Mouse (Mus musculus) liver, embryonic 13.5 days (tissue): ENCODE data around the gene Apoh. TPM values are rescaled to one million over a fixed set of nuclear protein-coding genes. Genes with fewer than 3 reads are reported as not detected.

ENCODE experiments used
- ATAC-seq: fragments of 200-750 bp; cut with Nextera tagmentation; 2 replicates; pipeline ENCODE4 v1.8.0; 2017; ENCODE audit warnings: low read depth, mild to moderate bottlenecking, moderate number of reproducible peaks, moderate library complexity
- DNase-seq: peaks from one replicate; pipeline ENCODE4 v3.0.0; 2022
- H3K27ac ChIP-seq: fragments of 300-500 bp; sonication (generic); 2 replicates; pipeline ENCODE4 v1.5.1; 2015; ENCODE audit warnings: moderate library complexity, mild to moderate bottlenecking, inconsistent platforms
- H3K27me3 ChIP-seq: fragments of 300-500 bp; sonication (generic); 2 replicates; pipeline ENCODE4 v1.6.1; 2015; ENCODE audit warnings: mild to moderate bottlenecking, inconsistent platforms
- H3K36me3 ChIP-seq: fragments of 300-500 bp; sonication (generic); 2 replicates; pipeline ENCODE4 v1.6.1; 2015; ENCODE audit warnings: mild to moderate bottlenecking, inconsistent platforms
- H3K4me1 ChIP-seq: fragments of 300-500 bp; sonication (generic); replicated peaks from 2 replicates; pipeline ENCODE4 v1.6.1; 2015; ENCODE audit warnings: inconsistent platforms
- H3K4me2 ChIP-seq: fragments of 300-500 bp; sonication (generic); 2 replicates; pipeline ENCODE4 v1.6.1; 2015; ENCODE audit warnings: inconsistent platforms, mild to moderate bottlenecking, moderate library complexity
- H3K4me3 ChIP-seq: fragments of 300-500 bp; sonication (generic); replicated peaks from 2 replicates; pipeline ENCODE4 v1.5.1; 2015; ENCODE audit warnings: mild to moderate bottlenecking, inconsistent platforms
- H3K9ac ChIP-seq: fragments of 300-500 bp; sonication (generic); 2 replicates; pipeline ENCODE4 v1.6.1; 2015; ENCODE audit warnings: mild to moderate bottlenecking, inconsistent platforms
- H3K9me3 ChIP-seq: fragments of 300-500 bp; sonication (generic); replicated peaks from 2 replicates; pipeline ENCODE4 v1.6.1; 2016; ENCODE audit warnings: inconsistent platforms
- WGBS: fragments of 180-500 bp; shearing (Covaris S2); methylation state at CpG from one replicate; pipeline ENCODE4 v1.1.7; 2015; ENCODE audit not compliant: insufficient replicate concordance; 5-methylcytosine and 5-hydroxymethylcytosine counted together
- polyA plus RNA-seq: library from polyadenylated mRNA; unstranded; fragments of >200 nt; fragmentation: Nextera tagmentation; extraction: Ambion mirVana; gene quantifications from 2 replicates; pipeline ENCODE4 v1.2.1, GENCODE M21; 2015

The Apoh gene
- polyA plus RNA-seq, 1 experiment from 2014 or later, result 128 TPM

- Histone ChIP-seq H3K4me2 (no peak overlapping the region), H3K4me3 (no peak overlapping the region), H3K9me3 (no peaks in the 10 kb centered on the region), H3K9ac (no peak overlapping the region), H3K27me3 (no peaks in the 10 kb centered on the region), H3K27ac (no peak overlapping the region), H3K36me3 (no peaks in the 10 kb centered on the region), H3K4me1 (peaks cover 11% of the 10 kb centered on the region)
- WGBS, result 51% methylated on average over 4 of the region's 4 CpGs
- ATAC-seq, result no peak
- no peak for DNase-seq
Observed at GRCm38 (mm10) chr11:108356020-108356419, 12.9 kb downstream of the Apoh start.

GRCm38 (mm10) chr11:108358911-108359310 lies 15.8 kb downstream of the Apoh start:
- Histone ChIP-seq H3K9ac (no peak overlapping the region), H3K27ac (no peak overlapping the region), H3K4me3 (no peak overlapping the region), H3K9me3 (no peaks in the 10 kb centered on the region), H3K4me2 (no peak overlapping the region), H3K4me1 (peaks cover 11% of the 10 kb centered on the region), H3K27me3 (no peaks in the 10 kb centered on the region), H3K36me3 (no peaks in the 10 kb centered on the region)
- DNase-seq, result no peak
- WGBS, result 70% methylated on average over 6 of the region's 6 CpGs
- ATAC-seq, result no peak

- no peak for DNase-seq
- 33% methylated on average over 4 of the region's 4 CpGs for whole genome bisulfite sequencing
- Histone ChIP-seq H3K9me3 (no peaks in the 10 kb centered on the region), H3K36me3 (no peaks in the 10 kb centered on the region), H3K9ac (no peak overlapping the region), H3K4me1 (peaks cover 11% of the 10 kb centered on the region), H3K4me3 (no peak overlapping the region), H3K27me3 (no peaks in the 10 kb centered on the region), H3K4me2 (no peak overlapping the region), H3K27ac (no peak overlapping the region)
- peak; percentile 74 for ATAC-seq
Observed at GRCm38 (mm10) chr11:108360983-108361382, 17.8 kb downstream of the Apoh start.

- H3K4me2 ChIP-seq, result no peak overlapping the region
- DNase-seq (no peak), ATAC-seq (no peak)
- H3K36me3 ChIP-seq, result no peaks in the 10 kb centered on the region
- H3K9ac ChIP-seq, result no peak overlapping the region
- H3K4me1 ChIP-seq, result peaks cover 11% of the 10 kb centered on the region
- no peaks in the 10 kb centered on the region for H3K9me3 ChIP-seq
- no peak overlapping the region for H3K27ac ChIP-seq
- no peaks in the 10 kb centered on the region for H3K27me3 ChIP-seq
- no peak overlapping the region for H3K4me3 ChIP-seq
- WGBS, result 65% methylated on average over 5 of the region's 5 CpGs
Observed at GRCm38 (mm10) chr11:108362965-108363364, 19.8 kb downstream of the Apoh start.

- Histone ChIP-seq H3K4me3 (no peak overlapping the region), H3K27me3 (no peaks in the 10 kb centered on the region), H3K9ac (no peak overlapping the region), H3K4me2 (no peak overlapping the region), H3K36me3 (no peaks in the 10 kb centered on the region), H3K27ac (no peak overlapping the region), H3K4me1 (peaks cover 5% of the 10 kb centered on the region), H3K9me3 (no peaks in the 10 kb centered on the region)
- ATAC-seq (no peak), DNase-seq (no peak)
- WGBS, result 70% methylated on average over 4 of the region's 4 CpGs
Observed at GRCm38 (mm10) chr11:108363991-108364390, 20.8 kb downstream of the Apoh start.

GRCm38 (mm10) chr11:108364945-108365589 lies 21.9 kb downstream of the Apoh start:
- no peak overlapping the region for H3K4me3 ChIP-seq
- 42% methylated on average over 7 of the region's 7 CpGs for whole genome bisulfite sequencing
- no peaks in the 10 kb centered on the region for H3K36me3 ChIP-seq
- no peaks in the 10 kb centered on the region for H3K27me3 ChIP-seq
- no peak overlapping the region for H3K27ac ChIP-seq
- ATAC-seq (no peak), DNase-seq (no peak)
- no peaks in the 10 kb centered on the region for H3K9me3 ChIP-seq
- no peak overlapping the region for H3K4me2 ChIP-seq
- H3K9ac ChIP-seq, result no peak overlapping the region
- H3K4me1 ChIP-seq, result peaks cover 5% of the 10 kb centered on the region

- Histone ChIP-seq H3K9ac (no peak overlapping the region), H3K4me2 (no peak overlapping the region), H3K27ac (no peak overlapping the region), H3K36me3 (no peaks in the 10 kb centered on the region), H3K9me3 (no peaks in the 10 kb centered on the region), H3K4me3 (no peak overlapping the region), H3K27me3 (no peaks in the 10 kb centered on the region), H3K4me1 (peaks cover 4% of the 10 kb centered on the region)
- DNase-seq, result no peak
- no peak for ATAC-seq
- 49% methylated on average over 7 of the region's 7 CpGs for WGBS
Observed at GRCm38 (mm10) chr11:108365600-108365999, 22.4 kb downstream of the Apoh start.

- no peak for DNase-seq
- no peak for ATAC-seq
- Histone ChIP-seq H3K4me3 (no peak overlapping the region), H3K36me3 (no peaks in the 10 kb centered on the region), H3K27me3 (0 out of 2 replicates have a peak, but pooled peaks cover 3% of the 10 kb centered on the region), H3K27ac (no peak overlapping the region), H3K4me2 (no peak overlapping the region), H3K9ac (no peak overlapping the region), H3K4me1 (no peaks in the 10 kb centered on the region), H3K9me3 (no peaks in the 10 kb centered on the region)
- 15% methylated on average over 1 of the region's 1 CpGs for WGBS
Observed at GRCm38 (mm10) chr11:108367046-108367445, 23.9 kb downstream of the Apoh start.

- ATAC-seq (no peak), DNase-seq (no peak)
- Histone ChIP-seq H3K9ac (no peak overlapping the region), H3K9me3 (no peaks in the 10 kb centered on the region), H3K27ac (no peak overlapping the region), H3K4me3 (no peak overlapping the region), H3K4me1 (no peaks in the 10 kb centered on the region), H3K36me3 (no peaks in the 10 kb centered on the region), H3K27me3 (no peaks in the 10 kb centered on the region; the same call in 1 of the 2 replicates), H3K4me2 (no peak overlapping the region)
- WGBS, result 64% methylated on average over 7 of the region's 7 CpGs
Observed at GRCm38 (mm10) chr11:108376815-108377214, 33.7 kb downstream of the Apoh start.

GRCm38 (mm10) chr11:108377680-108378362 lies 34.7 kb downstream of the Apoh start:
- Histone ChIP-seq H3K36me3 (no peaks in the 10 kb centered on the region), H3K4me2 (no peak overlapping the region)
- DNase-seq, result peak; percentile 45

GRCm38 (mm10) chr11:108378363-108378751 lies 35.2 kb downstream of the Apoh start:
- H3K4me1 ChIP-seq, result no peaks in the 10 kb centered on the region

More at GRCm38 (mm10) chr11:108377680-108378362, 34.7 kb downstream of the Apoh start:
- Histone ChIP-seq H3K27ac (no peak overlapping the region), H3K4me1 (no peaks in the 10 kb centered on the region), H3K4me3 (no peak overlapping the region), H3K9me3 (no peaks in the 10 kb centered on the region), H3K9ac (no peak overlapping the region), H3K27me3 (no peaks in the 10 kb centered on the region; the same call in 1 of the 2 replicates)
- no peak for ATAC-seq
- 33% methylated on average over 19 of the region's 19 CpGs for WGBS

GRCm38 (mm10) chr11:108382664-108383063 lies 39.5 kb downstream of the Apoh start:
- H3K36me3 ChIP-seq, result no peaks in the 10 kb centered on the region
- H3K4me1 ChIP-seq, result no peaks in the 10 kb centered on the region
- H3K27me3 ChIP-seq, result no peaks in the 10 kb centered on the region
- WGBS, result 59% methylated on average over 3 of the region's 3 CpGs
- no peak overlapping the region for H3K4me3 ChIP-seq
- H3K9ac ChIP-seq, result no peak overlapping the region
- ATAC-seq, result no peak
- no peak for DNase-seq
- no peak overlapping the region for H3K4me2 ChIP-seq
- H3K27ac ChIP-seq, result no peak overlapping the region
- H3K9me3 ChIP-seq, result no peaks in the 10 kb centered on the region

More at GRCm38 (mm10) chr11:108378363-108378751, 35.2 kb downstream of the Apoh start:
- no peak overlapping the region for H3K4me3 ChIP-seq
- no peaks in the 10 kb centered on the region; the same call in 1 of the 2 replicates for H3K27me3 ChIP-seq
- H3K9ac ChIP-seq, result no peak overlapping the region
- H3K36me3 ChIP-seq, result no peaks in the 10 kb centered on the region
- no peak overlapping the region for H3K4me2 ChIP-seq
- DNase-seq, result no peak
- H3K27ac ChIP-seq, result no peak overlapping the region
- H3K9me3 ChIP-seq, result no peaks in the 10 kb centered on the region
- 58% methylated on average over 4 of the region's 4 CpGs for WGBS
- ATAC-seq, result no peak
